Mouse (Mus musculus): ENCODE measurements at regions not wholly inside any gene's neighbourhood (a gene's known extent, or its start where the extent isn't known, plus 50 kb on each side); places are given as distances from the start of the nearest gene placed in this dataset.

GRCm38 (mm10) chr3:137752447-137753256 lies 81.3 kb downstream of the Gm21962 start:
- Histone ChIP-seq H3K9me3 (replicated peaks; ENCODE audit: low read length) (peaks cover 5% of the 10 kb centered on the region), H3K4me1 (ENCODE audit: control insufficient read depth in 1 of 2, insufficient read depth in 2 of 2) (peaks cover 8 to 17% of the 10 kb centered on the region in 2 experiments), H3K36me3 (replicated peaks in 1 of 2; ENCODE audit: control insufficient read depth in 1 of 2, insufficient read depth in 1 of 2, low read length in 1 of 2) (no peaks in the 10 kb centered on the region), H3K4me2 (ENCODE audit: insufficient read depth, low read depth, poor library complexity, severe bottlenecking) (peak overlapping the region; percentile 79), H3K9ac (ENCODE audit: insufficient read depth, low read depth) (0 out of 2 replicates have a peak overlapping the region, but pooled peaks have one; percentile 5), H3K4me3 (replicated peaks in 1 of 3; ENCODE audit: low read depth in 2 of 3, low read length in 2 of 3, poor library complexity in 1 of 3) (peak overlapping the region in 1 of 3 experiments; percentile 10), H3K27ac (ENCODE audit: insufficient read depth, low read depth) (no peak overlapping the region), H3K79me2 (replicated peaks; ENCODE audit: control insufficient read depth, extremely low read depth, insufficient read depth, poor library complexity, severe bottlenecking) (no peaks in the 10 kb centered on the region), H3K27me3 (replicated peaks) (no peaks in the 10 kb centered on the region)
- in situ Hi-C loops (cut with MboI; ENCODE audit: low pct_ligation_motif_present, low pct_unique_long_range_greater_than_20kb, low sequenced_read_pairs) (loop anchor here (25.0 kb wide), 1 partner anchor 615 kb away; no protein-coding TSS in a partner anchor), dilution Hi-C loops (cut with MboI; ENCODE audit: extremely low pct_ligation_motif_present, extremely low pct_unique_long_range_greater_than_20kb, low sequenced_read_pairs) (no loop called here)
- TF ChIP-seq HCFC1 (IDR thresholded peaks at IDR 0.05; ENCODE audit: low read depth, low read length), result no peak
- TF ChIP-seq CTCF (conservative IDR thresholded peaks at IDR 0.05 in 1 of 2, IDR thresholded peaks at IDR 0.05 in 1 of 2; ENCODE audit: low read depth in 2 of 2, low read length in 2 of 2), result peak; percentile 87 to 98
- no peak for TF ChIP-seq MXI1 (IDR thresholded peaks at IDR 0.05; ENCODE audit: low read depth, low read length)
- TF ChIP-seq MEF2A (IDR thresholded peaks at IDR 0.05; ENCODE audit: borderline replicate concordance, low read depth, low read length), result peak; percentile 68; the same call in 1 of the 2 replicates
- TF ChIP-seq E2F4 (IDR thresholded peaks at IDR 0.05; ENCODE audit: insufficient replicate concordance, low read depth, low read length), result no peak
- peak; percentile 87 for TF ChIP-seq MAZ (IDR thresholded peaks at IDR 0.05; ENCODE audit: low read depth, low read length)
- no peak for TF ChIP-seq NRF1 (IDR thresholded peaks at IDR 0.05; ENCODE audit: low read depth, low read length)
- peak; percentile 15; the same call in 1 of the 2 replicates for TF ChIP-seq TCF12 (IDR thresholded peaks at IDR 0.05; ENCODE audit: low read depth, low read length)
- no peak for TF ChIP-seq MAFK (IDR thresholded peaks at IDR 0.05; ENCODE audit: insufficient replicate concordance, low read length)
- TF ChIP-seq ZC3H11A (IDR thresholded peaks at IDR 0.05; ENCODE audit: low read depth, low read length), result peak; percentile 95
- peak; percentile 64; the same call in 1 of the 2 replicates for TF ChIP-seq SIN3A (IDR thresholded peaks at IDR 0.05; ENCODE audit: low read length)
- no peak for TF ChIP-seq ZKSCAN1 (IDR thresholded peaks at IDR 0.05; ENCODE audit: borderline replicate concordance, low read depth, low read length)
- TF ChIP-seq CHD2 (IDR thresholded peaks at IDR 0.05; ENCODE audit: low read length), result no peak
- TF ChIP-seq RAD21 (IDR thresholded peaks at IDR 0.05; ENCODE audit: low read depth, low read length), result peak; percentile 23
- TF ChIP-seq IRF4 (IDR thresholded peaks at IDR 0.05; ENCODE audit: low read depth, low read length), result peak; percentile 79; the same call in 1 of the 2 replicates
- TF ChIP-seq MYC (IDR thresholded peaks at IDR 0.05; ENCODE audit: low read depth, low read length), result no peak
- peak; percentile 47; the same call in 1 of the 2 replicates for TF ChIP-seq ELF1 (IDR thresholded peaks at IDR 0.05; ENCODE audit: low read depth, low read length)
- TF ChIP-seq SMC3 (IDR thresholded peaks at IDR 0.05; ENCODE audit: low read depth, low read length), result peak; percentile 96
- peak; percentile 46; the same call in 1 of the 2 replicates for TF ChIP-seq NELFE (IDR thresholded peaks at IDR 0.05; ENCODE audit: low read depth, low read length)
- no peak for TF ChIP-seq BHLHE40 (IDR thresholded peaks at IDR 0.05; ENCODE audit: low read depth, low read length)
- no peak for TF ChIP-seq GABPA (IDR thresholded peaks at IDR 0.05; ENCODE audit: insufficient replicate concordance, low read depth, low read length)
- no peak for TF ChIP-seq ZNF384 (IDR thresholded peaks at IDR 0.05; ENCODE audit: low read depth, low read length)
- TF ChIP-seq ZMIZ1 (IDR thresholded peaks at IDR 0.05; ENCODE audit: low read depth, low read length), result no peak
- TF ChIP-seq KAT2A (IDR thresholded peaks at IDR 0.05; ENCODE audit: insufficient replicate concordance, low read length), result no peak
- TF ChIP-seq EP300 (IDR thresholded peaks at IDR 0.05; ENCODE audit: low read length), result no peak
- TF ChIP-seq ETS1 (conservative IDR thresholded peaks at IDR 0.05; ENCODE audit: low read depth, low read length), result no peak
- DNase-seq (ENCODE audit: extremely low read depth), result peak; percentile 84
